In the genomic region with DNA sequence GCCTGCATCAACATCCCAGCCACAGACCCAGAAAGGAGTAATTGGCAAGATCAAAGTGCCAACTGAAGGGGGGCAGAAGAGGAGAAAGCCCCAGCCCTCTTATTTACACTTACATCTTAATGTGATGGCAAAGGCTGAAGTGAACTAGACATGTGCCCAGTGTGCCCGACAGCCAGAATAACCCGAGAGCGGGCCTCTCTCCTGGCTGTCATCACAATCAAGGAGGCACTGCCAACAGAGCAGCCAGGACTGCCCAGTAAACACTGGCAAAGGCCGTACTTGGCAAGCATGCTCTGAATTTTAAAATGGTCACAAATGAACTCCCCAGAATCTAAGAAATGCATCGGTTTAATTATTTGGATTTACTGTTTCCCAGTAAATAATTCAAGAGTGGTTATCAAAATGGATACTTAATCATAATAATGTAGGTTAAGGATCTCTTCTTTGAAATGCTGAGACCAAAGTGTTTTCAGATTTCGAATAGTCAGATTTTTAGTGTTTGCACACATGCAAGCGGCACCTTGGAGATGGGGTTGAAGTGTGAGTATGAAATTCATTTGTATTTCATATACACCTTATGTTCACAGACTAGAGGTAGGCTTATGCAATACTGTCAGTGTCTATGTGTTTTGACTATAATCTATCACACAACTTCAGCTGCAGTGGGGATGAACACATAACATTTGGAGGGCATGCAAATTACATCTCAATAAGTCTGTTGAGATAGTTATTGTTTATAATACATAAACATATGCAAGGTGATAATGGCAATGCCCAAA, we compare ENCODE assay signal across 10 mouse cellular contexts.
DNase-seq lines count a peak whose midpoint lies in the region; ATAC-seq lines count a peak whose summit lies in the region.
"Had no signal": no experiment of that assay in that cellular context is flagged by ENCODE, and none has a peak within 500 bp of the region (broad histone marks: within the 10 kb centered on the region; RNA-seq: fewer than 3 reads in every experiment).

No protein-coding gene starts in this region.

- H3K9me3 ChIP-seq in hindbrain, embryonic 14.5 days (ENCODE audit: control insufficient read depth, low read length) = no peaks in the 10 kb centered on the region
- H3K9me3 ChIP-seq in hindbrain, embryonic 12.5 days (replicated peaks) = no peaks in the 10 kb centered on the region
- H3K9me3 ChIP-seq in intestine, embryonic 16.5 days (ENCODE audit: control insufficient read depth, low read length) = no peaks in the 10 kb centered on the region
- H3K9me3 ChIP-seq: limb, embryonic 15.5 days had no signal

- no peak overlapping the region for H3K4me3 ChIP-seq in hindbrain, embryonic 14.5 days (replicated peaks; ENCODE audit: low read length)
- H3K4me3 ChIP-seq in hindbrain, embryonic 12.5 days = no peak overlapping the region
- no peak overlapping the region for H3K4me3 ChIP-seq in intestine, embryonic 16.5 days (ENCODE audit: low read length)
- H3K4me3 ChIP-seq: limb, embryonic 15.5 days; myocyte had no signal

- H3K27me3 ChIP-seq in hindbrain, embryonic 14.5 days (ENCODE audit: control insufficient read depth, insufficient read depth, low read length) = no peaks in the 10 kb centered on the region
- H3K27me3 ChIP-seq in hindbrain, embryonic 12.5 days = no peaks in the 10 kb centered on the region
- H3K27me3 ChIP-seq in intestine, embryonic 16.5 days (replicated peaks; ENCODE audit: control insufficient read depth, insufficient read depth, low read length) = no peaks in the 10 kb centered on the region
- H3K27me3 ChIP-seq: limb, embryonic 15.5 days had no signal

- ATAC-seq in hindbrain, embryonic 14.5 days (ENCODE audit: low FRiP score) = peak; percentile 88
- ATAC-seq in hindbrain, embryonic 12.5 days (ENCODE audit: low FRiP score) = no peak
- ATAC-seq in monocyte, adult 5-6 weeks (replicated peaks; ENCODE audit: insufficient number of reproducible peaks, low FRiP score, low TSS enrichment, poor library complexity, severe bottlenecking) = no peak
- ATAC-seq in intestine, embryonic 16.5 days = no peak

- no peak overlapping the region for H3K9ac ChIP-seq in hindbrain, embryonic 14.5 days
- no peak overlapping the region for H3K9ac ChIP-seq in hindbrain, embryonic 12.5 days
- no peak overlapping the region for H3K9ac ChIP-seq in intestine, embryonic 16.5 days (ENCODE audit: low read depth, low read length)
- H3K9ac ChIP-seq: limb, embryonic 15.5 days had no signal

- peak; percentile 65 for DNase-seq in hindbrain, embryonic 14.5 days (ENCODE audit: low spot score)
- peak; percentile 26 to 27 for DNase-seq in adrenal gland, postnatal 36 days
- peak; percentile 89 to 92 for DNase-seq in cerebellum, postnatal 10 days
- peak; percentile 39 for DNase-seq in layer of hippocampus, adult 9-11 months
- DNase-seq in spleen, postnatal 4 days (ENCODE audit: low spot score in 2 of 2) = no peak

- no peaks in the 10 kb centered on the region for H3K36me3 ChIP-seq in hindbrain, embryonic 14.5 days (replicated peaks; ENCODE audit: control insufficient read depth, insufficient read depth)
- H3K36me3 ChIP-seq in hindbrain, embryonic 12.5 days = no peaks in the 10 kb centered on the region
- H3K36me3 ChIP-seq in intestine, embryonic 16.5 days (ENCODE audit: control insufficient read depth, insufficient read depth, low read length) = no peaks in the 10 kb centered on the region
- H3K36me3 ChIP-seq: limb, embryonic 15.5 days had no signal

- 69% methylated on average over 7 of the region's 7 CpGs for WGBS in hindbrain, embryonic 14.5 days
- 87% methylated on average over 7 of the region's 7 CpGs for WGBS in hindbrain, embryonic 12.5 days
- 84% methylated on average over 7 of the region's 7 CpGs for WGBS in intestine, embryonic 16.5 days

- no peak overlapping the region for H3K27ac ChIP-seq in hindbrain, embryonic 14.5 days
- H3K27ac ChIP-seq in hindbrain, embryonic 12.5 days = no peak overlapping the region
- H3K27ac ChIP-seq in intestine, embryonic 16.5 days (ENCODE audit: low read length) = no peak overlapping the region
- H3K27ac ChIP-seq: limb, embryonic 15.5 days had no signal

- peaks cover 18% of the 10 kb centered on the region for H3K4me1 ChIP-seq in hindbrain, embryonic 14.5 days (replicated peaks; ENCODE audit: control insufficient read depth, insufficient read depth, low read length)
- H3K4me1 ChIP-seq in hindbrain, embryonic 12.5 days = peaks cover 5% of the 10 kb centered on the region; the same call in 1 of the 2 replicates
- no peaks in the 10 kb centered on the region for H3K4me1 ChIP-seq in intestine, embryonic 16.5 days (ENCODE audit: control insufficient read depth, insufficient read depth, low read length)

- no peak overlapping the region for H3K4me2 ChIP-seq in hindbrain, embryonic 14.5 days (replicated peaks)
- H3K4me2 ChIP-seq in hindbrain, embryonic 12.5 days (replicated peaks) = no peak overlapping the region
- H3K4me2 ChIP-seq in intestine, embryonic 16.5 days (ENCODE audit: low read depth, low read length) = no peak overlapping the region
- H3K4me2 ChIP-seq: limb, embryonic 15.5 days had no signal

Comparison
In these comparisons a context has a peak if more than half of its experiments do, and no peak if none do; other contexts are left out.
1. DNase-seq: peak in hindbrain, embryonic 14.5 days (single experiment), adrenal gland, postnatal 36 days (2 of 2), cerebellum, postnatal 10 days (2 of 2) and layer of hippocampus, adult 9-11 months (single experiment); none in spleen, postnatal 4 days (0 of 2).